Mouse (Mus musculus): ENCODE data around the gene Acss2. TPM values are rescaled to one million over a fixed set of nuclear protein-coding genes. Genes with fewer than 3 reads are reported as not detected.
A peak's percentile ranks its signal among the peaks of the same experiment; 100 is the strongest.
"Not testable (repeated sequence)": the region's sequence is repeated elsewhere in the genome, so short reads cannot be mapped to it uniquely, and the experiment has no call there.

The Acss2 gene
- total RNA-seq, 2 experiments from 2014 or later = 39.9 to 40.3 TPM

DNA sequence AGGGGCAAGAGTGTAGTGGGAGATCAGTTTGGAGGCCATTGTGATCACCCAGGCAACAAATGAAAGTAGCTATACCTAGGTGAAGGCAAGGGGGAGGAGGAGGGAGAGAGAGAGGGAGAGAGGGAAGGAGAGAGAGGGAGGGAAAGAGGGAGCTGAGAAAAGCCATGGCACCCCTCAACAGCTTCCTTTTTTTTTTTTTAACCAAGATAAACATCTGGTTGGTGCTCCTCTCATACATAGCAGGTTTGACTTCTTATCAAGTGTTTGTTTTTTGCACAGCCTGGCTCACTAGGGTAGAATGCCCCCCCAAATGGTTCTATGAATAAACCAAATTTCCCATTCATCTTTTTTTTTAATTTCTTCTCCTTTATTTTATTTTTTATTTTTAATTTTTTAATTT lies 18.5 kb downstream of the Acss2 start:
- intact Hi-C loops (cut with DNase I) = no loop called here
- no peak for DNase-seq (ENCODE audit: low spot score)

DNA sequence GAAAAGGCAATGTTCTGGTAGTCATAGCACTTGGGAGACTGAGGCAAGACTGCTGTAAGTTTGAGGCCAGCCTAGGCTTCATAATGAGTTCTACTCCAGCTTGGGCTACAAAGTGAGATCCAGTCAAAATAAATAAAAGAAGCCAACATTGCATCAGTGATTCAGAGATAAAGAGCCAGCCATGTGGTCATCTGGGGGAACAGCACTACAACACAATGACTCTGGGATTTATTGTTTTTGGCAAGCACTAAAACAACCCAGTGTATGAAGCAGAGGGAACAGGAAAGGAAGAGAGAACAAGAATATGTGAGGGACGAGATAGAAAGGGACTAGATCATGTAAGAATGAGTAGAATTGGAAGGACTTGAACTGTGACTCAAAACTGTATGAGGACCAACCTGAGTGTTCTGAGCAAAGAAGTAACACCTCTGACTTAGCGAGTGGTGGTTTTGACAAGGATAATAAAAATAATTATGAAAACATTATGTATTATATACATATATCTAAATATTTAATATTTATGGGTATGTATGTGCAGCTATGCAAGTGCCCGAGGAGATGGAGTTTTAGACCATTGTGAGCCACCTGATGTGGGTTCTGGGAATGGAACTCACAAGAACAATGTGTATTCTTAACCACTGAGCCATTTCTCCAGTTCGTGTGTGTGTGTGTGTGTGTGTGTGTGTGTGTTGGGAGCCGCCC lies 20.2 kb downstream of the Acss2 start:
- intact Hi-C loops (cut with DNase I) = no loop called here
- DNase-seq (ENCODE audit: low spot score) = no peak

DNA sequence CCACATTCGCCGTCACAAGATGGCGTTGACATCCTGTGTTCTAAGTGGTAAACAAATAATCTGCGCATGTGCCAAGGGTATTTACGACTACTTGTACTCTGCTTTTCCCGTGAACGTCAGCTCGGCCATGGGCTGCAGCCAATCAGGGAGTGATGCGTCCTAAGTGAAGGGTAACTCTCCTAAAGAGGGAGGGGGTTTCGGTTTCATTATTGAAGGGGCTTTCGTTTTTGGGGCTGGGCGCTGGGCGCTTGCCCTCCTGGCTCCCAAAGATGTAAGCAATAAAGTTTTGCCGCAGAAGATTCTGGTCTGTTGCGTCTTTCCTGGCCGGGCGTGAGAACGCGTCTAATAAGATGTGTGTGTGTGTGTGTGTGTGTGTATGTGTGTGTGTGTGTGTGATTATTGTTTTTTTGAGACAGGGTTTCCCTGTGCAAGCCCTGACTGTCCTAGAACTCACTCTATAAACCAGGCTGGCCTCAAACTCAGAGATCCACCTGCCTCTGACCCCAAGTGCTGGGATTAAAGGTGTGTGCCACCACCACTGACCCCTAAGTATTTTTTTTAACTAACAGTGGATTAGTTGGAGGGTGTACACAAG lies 20.8 kb downstream of the Acss2 start:
- intact Hi-C loops (cut with DNase I); DNase-seq (ENCODE audit: low spot score): not testable (repeated sequence)

DNA sequence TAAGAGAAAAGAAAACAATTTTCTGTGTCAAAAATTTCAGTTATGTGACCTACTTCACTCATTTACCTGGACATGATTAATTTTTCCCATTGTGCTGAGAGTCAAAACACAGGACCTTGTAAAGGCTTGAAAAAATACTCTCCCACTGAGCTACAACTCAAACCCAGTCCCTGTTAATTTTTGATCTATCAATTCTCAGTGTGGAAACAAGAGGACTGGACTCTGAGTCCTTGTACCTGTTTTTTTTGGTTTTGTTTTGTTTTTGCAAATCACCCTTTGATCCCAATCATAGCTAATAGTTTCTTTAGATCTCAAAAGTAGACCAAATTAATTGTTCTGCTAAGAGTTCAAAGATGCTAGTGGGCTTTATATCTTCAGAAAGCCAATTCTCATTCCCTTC lies 21.9 kb downstream of the Acss2 start:
- intact Hi-C loops (cut with DNase I) = no loop called here
- DNase-seq (ENCODE audit: low spot score) = no peak

DNA sequence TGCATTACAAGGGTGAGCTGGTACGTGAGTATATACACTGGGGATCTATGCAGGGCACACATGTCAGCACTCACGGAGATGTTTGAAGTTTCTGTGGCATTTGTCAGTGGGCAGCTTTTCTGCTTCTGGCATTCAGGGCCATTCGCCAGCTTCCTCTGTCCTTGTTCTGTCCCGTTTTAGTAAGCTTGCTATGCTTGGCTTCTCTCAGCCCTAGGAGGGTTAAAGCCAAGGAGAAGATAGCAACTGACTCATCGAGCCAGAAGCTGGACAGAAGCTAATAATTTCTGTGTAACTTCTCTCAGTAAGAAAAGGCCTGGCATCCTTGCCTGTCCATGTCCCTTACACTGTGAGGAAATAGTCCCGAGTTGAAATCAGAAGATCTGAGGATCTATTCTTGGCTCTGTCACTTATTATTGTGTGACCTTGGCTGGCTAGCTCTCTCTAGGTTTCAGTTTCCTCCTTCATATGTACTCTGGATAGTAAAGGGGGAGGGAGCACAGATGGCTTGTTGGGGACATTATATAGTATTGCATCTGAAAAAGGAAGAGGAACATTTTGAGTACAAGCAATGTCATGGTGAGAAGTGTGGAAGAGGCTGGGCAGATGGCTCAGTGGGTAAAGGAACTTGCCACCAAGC lies 23.2 kb downstream of the Acss2 start:
- intact Hi-C loops (cut with DNase I) = no loop called here

DNA sequence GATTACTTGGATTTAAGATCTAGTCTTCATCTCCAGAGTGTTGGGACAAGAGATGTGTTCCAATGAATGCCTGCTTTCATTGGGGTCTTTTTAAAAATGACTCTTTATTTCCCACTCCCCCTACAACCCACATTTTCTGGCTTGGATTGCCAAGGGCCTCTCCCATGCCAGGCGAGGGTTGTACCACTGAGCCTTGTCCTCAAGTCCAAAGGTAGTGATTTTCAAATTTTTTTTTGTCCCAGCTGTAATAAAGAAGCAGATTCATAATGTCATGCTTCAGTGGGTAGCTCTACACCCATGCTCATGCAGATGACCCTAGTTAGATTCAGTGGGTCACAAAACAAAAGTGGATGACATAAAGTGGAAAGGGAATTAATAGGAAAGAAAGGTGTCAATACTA lies 29.2 kb downstream of the Acss2 start:
- DNase-seq (ENCODE audit: low spot score) = no peak
- intact Hi-C loops (cut with DNase I) = no loop called here

More for the DNA sequence above, 23.2 kb downstream of the Acss2 start:
- peak; percentile 13 for DNase-seq (ENCODE audit: low spot score)

DNA sequence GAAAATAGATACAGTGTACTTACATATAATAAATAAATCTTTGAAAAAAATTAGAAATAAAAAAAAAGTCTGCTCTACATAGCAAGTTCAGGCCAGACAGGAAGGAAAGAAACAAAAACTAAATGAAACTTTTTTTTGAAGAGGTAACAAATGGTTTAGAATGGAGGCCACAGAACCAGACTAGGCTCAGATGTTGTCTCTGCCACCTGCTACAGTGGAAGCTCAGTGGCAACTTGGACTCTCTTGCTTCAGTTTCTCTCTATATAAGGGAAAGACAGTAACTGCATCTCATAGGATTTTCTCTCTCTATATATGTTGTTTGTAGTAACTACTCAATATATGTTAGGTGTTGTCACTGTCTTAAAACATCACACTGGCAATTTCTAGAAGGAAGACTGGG lies 34.6 kb downstream of the Acss2 start:
- no peak for DNase-seq (ENCODE audit: low spot score)
- intact Hi-C loops (cut with DNase I) = no loop called here

DNA sequence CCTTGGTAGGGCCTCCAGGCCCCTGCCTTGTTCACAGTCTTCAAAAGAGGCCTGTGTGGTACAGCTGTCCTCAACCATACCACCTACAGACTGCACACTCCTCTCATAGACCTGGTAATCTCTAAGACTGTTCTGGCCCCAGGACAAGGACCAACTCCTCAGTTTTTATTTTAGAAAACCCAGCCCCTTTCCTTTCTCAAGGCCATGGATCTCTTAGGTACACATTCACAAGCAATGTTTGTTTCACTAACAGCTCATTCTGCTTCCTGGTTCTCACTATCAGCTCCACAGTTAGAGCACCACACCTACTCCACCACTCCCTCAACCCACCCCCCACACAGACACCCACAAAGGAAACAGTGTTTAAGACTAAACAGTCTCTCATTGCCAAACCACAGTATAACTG lies 35.2 kb downstream of the Acss2 start:
- intact Hi-C loops (cut with DNase I) = no loop called here
- no peak for DNase-seq (ENCODE audit: low spot score)

DNA sequence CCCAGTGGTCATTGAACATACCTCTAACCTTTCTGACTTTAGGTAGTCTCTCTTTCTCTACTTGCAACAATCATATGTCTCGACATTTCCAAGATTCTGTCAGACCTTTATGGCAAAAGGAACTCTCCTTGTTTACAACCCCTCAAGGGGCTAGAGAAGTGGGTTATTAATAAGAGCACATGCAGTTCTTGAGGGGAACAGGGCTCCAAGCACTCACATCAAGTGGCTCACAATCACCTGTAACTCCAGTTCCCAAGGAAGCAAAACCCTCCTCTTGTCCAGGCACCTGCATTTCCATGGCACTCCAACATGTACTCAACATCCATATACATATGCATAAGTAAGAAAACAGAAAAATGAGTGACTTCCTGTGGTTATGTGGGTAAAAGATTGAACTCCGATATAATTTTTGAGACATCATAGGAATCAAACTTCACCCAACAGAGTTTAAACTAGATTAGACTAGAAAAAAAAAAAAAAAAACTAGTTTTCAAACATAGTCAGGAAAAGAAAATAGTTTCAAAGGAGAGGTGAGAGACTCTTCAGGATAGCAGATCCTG lies 36.8 kb downstream of the Acss2 start:
- intact Hi-C loops (cut with DNase I) = no loop called here

DNA sequence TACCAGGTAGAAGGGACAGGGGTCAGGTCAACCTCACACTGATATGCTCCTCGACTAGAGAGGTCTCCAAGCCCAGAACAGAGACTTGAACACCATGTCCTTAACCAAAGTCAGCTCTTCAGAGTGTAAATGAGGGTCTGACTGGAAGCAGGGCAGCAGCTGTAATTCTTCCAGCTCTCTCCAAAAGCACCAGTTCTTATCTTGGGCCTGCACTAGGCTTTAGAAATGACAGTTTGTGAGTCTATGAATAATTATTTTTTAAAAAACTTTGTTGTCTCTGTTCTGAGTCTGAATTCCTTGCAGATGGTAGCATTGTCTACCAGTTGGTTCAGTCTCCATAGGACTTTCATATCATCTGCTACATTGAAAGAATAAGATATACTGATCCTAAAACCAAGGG lies 44.5 kb downstream of the Acss2 start:
- intact Hi-C loops (cut with DNase I) = no loop called here
- no peak for DNase-seq (ENCODE audit: low spot score)

More for the DNA sequence above, 36.8 kb downstream of the Acss2 start:
- no peak for DNase-seq (ENCODE audit: low spot score)

DNA sequence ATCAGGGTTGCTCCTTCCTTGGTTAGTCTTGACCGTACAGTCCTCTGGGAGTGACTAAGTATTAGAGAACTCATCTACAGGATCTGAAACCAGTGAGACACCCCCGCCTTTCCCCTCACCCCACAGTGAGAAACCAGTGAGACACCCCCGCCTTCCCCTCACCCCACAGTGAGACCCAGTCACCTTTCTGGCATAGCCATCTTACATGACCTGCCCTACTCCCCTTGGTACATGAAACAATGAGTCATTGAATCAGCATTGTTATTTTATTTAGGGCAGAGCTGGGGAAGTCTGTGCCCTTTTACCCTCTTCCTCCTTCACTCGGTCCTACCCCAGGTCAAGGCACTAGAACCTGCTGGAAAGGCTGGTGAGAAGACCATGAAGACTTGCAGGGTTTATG lies 45.2 kb downstream of the Acss2 start:
- no peak for DNase-seq (ENCODE audit: low spot score)
- intact Hi-C loops (cut with DNase I) = no loop called here

DNA sequence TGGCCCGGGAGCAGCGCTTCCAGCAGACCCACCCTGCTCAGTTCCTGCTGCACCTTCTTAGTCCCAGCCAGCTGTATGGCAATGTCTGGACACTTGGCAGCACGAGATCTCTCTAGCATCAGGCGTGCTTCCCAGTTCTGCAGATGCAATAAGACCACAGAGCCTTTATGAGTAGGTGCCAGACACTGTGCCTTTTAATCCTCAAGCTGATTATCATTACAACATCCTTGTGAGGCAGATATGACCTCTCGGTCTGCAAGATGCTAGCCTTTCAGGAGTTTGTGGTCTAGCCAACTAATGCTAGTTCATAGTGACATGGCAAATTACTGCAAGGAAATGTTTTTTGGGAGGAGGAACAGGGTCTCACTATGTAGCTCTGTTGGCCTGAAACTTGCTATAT lies 50.0 kb downstream of the Acss2 start:
- intact Hi-C loops (cut with DNase I) = no loop called here
- no peak for DNase-seq (ENCODE audit: low spot score)

DNA sequence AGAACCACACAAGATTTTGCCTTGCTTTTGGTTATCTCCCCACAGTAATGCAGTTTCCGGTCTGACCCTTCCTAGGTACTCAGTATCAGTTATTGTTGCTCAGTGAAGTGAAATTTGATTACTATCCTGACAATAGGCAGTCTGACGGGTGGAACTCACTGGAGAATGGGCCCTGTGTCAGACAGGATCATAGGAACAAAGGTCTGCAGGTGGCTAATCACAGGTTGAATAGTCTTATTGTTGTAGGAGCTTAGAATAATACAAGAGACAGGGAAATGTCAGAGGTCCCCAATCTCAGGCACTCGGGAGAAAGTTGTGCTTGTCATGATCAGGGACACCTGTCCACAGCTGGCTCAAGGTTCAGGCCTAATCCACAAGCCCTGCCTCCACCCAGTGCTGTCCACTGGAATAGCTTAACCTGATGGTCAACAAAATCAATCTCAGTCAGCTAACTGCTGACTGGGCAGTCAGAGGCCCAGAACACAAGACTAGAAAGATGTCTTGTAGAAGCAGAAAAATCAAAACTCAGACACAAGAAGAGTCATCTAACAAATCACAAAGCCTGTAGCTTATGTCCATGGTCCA lies 51.6 kb downstream of the Acss2 start:
- intact Hi-C loops (cut with DNase I) = no loop called here
- DNase-seq (ENCODE audit: low spot score) = no peak

DNA sequence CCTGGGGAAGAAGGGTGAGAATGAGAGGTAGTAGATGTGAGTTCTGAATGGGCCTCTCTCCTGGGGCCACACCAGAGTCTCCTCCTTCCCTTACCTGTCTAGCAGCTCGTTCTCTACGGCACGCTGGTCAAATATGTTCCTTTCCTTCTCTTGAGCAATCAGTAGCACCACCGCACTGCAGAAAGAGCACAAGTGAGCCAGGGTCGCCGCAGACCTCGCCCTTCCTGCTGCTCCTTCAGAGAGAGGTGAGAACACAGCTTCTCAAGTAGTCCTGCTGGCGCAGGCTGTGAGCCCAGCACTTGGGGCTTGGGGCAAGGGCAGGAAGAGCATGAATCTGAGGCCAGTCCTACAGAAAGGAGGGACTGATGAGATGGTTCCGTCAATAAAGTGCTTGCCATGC lies 55.3 kb downstream of the Acss2 start:
- intact Hi-C loops (cut with DNase I) = no loop called here
- no peak for DNase-seq (ENCODE audit: low spot score)

DNA sequence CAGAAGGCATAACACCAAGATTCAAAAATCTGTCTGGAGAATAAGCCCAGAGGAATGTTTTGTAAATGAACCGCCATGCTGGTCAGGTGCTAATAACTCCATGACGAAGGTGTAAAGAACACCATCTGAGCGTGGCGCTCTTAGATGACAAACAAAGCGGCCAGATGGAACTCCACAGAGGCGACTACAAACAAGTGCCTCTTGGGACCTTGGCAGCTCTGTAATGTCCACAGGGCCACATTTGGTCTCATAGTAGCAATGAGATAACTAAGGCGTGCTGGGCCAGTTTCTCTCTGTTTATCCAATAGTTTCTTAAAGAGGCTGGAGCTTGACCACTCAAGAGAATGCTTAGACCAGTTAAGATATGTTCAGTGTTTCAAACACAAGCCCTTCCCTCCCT lies 56.2 kb downstream of the Acss2 start:
- no peak for DNase-seq (ENCODE audit: low spot score)
- intact Hi-C loops (cut with DNase I) = loop anchor here (2.0 kb wide), 1 partner anchor 49 kb away; no protein-coding TSS in a partner anchor

DNA sequence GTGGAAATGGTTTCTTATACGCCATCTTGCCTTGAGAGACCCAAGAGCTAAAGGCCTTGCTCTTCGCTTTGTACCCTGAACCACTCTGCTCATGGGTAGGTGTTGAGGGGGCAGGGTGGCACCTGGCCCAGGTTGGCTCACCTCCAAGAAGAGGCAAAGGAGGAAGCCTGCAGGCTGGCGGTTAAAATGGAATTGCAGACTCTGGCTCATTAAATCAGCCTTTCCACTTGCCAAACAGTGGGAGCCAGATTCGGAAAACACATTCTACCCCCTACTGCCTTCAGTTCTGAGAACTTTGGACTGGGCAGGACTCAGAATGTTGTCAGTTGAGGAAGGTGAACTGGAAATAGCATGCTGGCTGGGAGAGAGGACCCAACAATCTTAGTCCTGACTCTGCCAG lies 57.0 kb downstream of the Acss2 start:
- intact Hi-C loops (cut with DNase I) = loop anchor here (2.0 kb wide), 1 partner anchor 50 kb away; no protein-coding TSS in a partner anchor
- DNase-seq (ENCODE audit: low spot score) = no peak

DNA sequence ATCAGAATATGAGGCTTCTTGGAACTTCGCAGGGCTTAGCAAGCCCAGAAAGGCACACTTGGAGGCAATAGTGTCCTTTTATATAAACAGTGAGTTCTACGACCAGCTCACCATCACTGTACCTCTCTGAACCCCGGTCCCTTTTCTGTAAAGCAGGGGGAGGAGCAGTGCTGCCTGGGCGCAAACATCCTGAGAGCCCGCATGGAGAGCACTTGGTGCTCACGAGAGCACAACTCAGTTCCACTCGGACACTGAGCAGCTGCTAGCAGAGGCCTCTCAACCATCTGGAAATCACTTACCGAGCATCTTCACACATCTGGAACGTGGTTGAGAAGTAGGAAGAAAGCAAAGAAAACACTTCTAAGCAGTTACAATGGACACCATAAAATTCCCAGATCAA lies 58.9 kb downstream of the Acss2 start:
- DNase-seq (ENCODE audit: low spot score) = no peak
- intact Hi-C loops (cut with DNase I) = no loop called here

DNA sequence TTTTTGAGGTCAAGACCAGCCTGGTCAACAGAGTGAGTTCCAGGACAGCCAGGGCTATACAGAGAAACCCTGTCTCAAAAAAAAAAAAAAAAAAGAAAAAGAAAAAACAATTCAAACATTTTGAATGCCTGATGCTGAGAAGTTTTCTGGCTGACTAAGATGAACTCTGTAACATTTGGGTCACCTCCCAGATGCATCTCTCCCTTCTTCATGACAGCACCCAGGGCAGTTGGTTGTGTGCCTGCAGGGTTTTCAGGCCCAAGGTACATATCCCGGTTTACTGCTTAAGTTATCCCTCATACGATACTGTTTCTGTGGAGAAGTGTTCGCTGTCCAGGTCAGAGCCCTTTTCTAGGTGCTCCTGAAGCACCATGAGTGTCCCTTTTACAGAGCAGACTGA lies 62.6 kb downstream of the Acss2 start:
- no peak for DNase-seq (ENCODE audit: low spot score)
- intact Hi-C loops (cut with DNase I) = no loop called here

DNA sequence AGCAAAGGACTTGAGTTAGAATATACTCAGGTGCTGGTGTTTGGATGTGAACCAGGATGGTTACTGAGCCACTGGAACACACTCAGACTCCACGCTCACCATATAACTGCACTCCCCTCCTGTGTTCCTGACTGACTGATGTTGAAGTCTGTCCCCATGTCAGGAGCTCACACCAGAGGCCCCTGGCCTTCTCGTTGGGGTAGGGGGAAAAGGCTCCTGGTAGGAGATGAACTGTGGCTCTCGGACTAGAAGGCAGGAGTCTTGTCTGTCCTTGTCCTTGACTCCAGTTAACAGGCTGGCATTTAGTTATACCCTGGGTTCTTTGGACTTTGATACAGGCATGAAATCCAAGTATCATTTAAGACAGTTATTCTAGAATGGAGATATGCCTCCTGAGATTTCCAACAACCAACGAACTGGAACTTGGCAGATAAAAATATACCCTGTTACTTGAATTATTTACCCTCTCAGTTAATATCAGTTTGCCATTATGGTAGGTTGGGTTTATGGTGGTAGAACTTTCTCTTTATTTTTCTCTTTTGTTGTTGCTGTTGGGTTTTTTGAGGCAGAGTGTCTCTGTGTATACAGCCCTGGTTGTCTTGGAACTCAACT lies 64.7 kb downstream of the Acss2 start:
- DNase-seq (ENCODE audit: low spot score) = no peak
- intact Hi-C loops (cut with DNase I) = no loop called here

DNA sequence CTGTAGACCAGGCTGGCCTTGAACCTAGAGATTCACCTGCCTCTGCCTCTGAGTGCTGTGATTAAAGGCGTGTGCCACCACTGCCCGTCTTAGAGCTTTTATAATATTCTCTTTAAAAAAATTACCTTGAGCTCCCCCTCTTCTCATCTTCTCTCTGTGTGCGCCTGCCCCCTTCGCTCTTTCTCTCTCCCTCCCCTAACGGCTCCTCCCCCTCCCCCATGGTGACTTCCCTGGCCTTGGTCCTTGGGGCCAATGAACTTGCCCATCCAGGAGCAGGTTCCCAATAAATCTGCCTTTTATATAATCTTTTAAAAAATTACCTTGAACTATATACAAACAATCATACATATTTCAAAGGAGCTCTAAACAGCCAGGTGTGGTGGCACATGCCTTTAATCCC lies 65.2 kb downstream of the Acss2 start:
- DNase-seq (ENCODE audit: low spot score) = no peak
- intact Hi-C loops (cut with DNase I) = no loop called here

Measured in heart, postnatal 25 days (tissue).